Mouse (Mus musculus): ENCODE measurements around the gene Ddr1. TPM values are rescaled to one million over a fixed set of nuclear protein-coding genes. Genes with fewer than 3 reads are reported as not detected.

Gene Ddr1
- polyA plus RNA-seq, 1 experiment from 2014 or later = 33.8 TPM

DNA sequence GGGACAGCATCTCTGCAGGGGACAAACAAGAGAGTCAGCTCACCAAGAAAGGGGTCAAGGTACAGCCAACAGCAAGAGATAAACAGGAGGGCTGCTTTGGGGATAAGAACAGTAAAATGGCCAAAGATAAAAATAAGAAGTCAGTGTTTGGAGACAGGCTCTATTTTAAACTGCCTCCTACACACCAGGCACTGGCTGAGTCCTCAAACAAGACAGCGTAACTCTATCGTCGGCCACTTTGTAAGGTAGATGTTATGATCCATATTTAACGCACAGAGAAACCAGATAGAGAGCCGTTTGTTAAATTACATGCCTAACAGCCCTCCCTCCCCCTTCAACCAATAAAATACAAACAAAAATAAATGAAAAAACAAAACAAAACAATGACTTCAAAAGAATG lies 10.5 kb downstream of the Ddr1 start:
- no peak for DNase-seq (ENCODE audit: low spot score)

DNA sequence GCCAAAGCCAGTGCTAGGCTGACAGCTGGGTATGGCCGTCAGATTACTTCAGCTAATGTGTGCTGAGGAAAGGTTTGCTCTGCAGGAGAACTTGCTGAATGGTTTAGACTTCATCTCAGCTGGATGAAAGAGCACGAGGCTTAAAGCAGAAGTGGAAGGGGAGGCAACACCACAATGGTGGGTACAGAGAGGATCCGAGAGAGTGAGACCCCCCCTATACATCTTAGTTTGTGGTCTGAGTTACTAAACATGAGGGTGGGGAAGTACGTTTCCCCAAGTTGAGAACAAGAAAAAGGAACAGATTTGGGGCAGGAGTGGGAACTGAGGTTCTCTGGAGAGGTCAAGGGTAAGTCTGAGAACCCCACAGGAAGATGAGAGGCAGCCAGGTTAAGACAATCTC lies 12.1 kb downstream of the Ddr1 start:
- no peak for DNase-seq (ENCODE audit: low spot score)

DNA sequence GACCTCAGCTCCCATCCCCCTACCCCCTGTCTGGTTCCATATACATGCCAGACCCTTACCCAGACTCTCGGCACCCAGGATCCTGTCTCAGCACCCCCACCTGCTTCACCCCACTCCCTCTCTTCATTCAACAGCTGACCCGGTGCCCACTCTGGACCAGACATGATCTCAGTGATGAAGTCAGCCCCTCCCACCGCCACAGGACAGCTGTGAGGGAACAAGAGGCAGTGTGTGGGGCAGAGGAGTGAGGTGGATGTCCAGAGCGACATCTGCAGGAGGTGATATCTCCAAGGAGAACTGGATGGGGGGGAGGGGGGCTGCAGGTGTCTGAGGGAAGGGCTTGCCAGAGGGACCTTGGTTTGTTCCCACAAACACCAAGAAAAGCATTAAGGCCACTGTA lies 12.6 kb downstream of the Ddr1 start:
- no peak for DNase-seq (ENCODE audit: low spot score)

DNA sequence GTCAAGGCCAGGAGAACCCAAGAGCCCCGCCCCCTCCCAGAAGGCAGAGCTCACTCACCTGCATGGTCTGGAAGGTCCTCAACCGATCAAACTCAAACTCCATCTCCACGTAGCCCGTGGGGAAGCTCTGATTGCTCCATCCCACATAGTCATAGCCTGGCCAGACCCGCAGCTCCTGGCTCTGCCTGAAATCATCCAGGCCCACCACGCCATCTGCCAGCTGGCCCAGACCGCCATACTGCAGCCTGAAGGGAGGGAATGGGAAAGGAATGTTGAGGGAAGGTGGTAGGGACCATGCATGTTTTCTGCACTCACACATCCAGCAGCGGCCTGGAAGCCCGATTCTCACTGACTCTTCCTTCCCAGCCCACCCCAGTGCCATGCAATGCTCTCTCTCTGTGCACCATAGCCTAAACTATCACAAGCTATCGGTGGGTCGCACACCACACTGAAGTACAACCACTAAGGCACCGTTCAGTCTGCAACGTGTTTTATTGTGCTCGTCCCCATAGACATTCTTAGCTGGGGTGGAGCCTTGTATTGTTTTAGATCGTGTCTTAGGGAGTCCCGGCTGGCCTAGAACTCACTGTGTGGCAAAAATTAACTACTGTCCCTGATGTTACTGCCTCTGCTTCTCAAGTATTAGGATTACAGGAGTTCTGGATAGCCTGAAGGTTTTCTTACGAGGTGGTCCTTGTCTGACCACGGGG lies 14.3 kb downstream of the Ddr1 start:
- no peak for DNase-seq (ENCODE audit: low spot score)

DNA sequence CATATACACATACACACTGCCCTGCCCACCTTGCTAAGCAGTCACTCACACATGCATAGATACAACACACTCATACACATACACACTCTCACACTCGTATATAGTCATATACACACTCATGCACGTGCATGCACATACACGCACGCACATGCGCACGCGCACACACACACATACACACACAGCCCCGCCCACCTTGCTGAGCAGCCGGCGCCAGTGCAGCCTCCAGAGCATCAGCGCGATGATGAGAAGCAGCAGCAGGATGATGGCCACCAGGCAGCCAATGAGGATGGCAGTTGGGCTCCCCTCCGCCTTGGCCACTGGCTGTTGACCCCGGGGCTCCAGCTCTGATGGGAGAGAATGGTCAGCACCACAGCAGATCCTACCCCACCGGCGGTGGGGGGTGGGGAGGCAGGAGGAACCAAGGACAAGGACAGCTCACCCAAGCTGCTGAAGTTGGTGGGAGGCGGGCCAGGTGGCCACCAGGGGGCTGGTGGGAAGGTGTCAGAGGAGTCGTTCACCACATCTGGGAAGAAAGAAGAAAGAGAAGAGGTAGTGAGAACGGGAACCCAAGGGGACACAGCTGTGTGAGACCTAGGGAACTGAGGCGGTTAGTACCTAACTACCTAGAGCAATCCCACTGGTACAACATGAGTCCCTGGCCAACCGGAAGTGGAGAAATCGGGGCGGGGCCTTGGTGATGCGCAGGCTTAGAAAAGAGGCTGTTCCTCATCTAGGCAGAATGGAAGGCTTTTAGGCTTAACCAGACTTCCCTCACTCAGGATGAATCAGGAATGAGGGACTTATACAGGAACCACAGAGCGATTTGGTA lies 15.9 kb downstream of the Ddr1 start:
- peak; percentile 39 for DNase-seq (ENCODE audit: low spot score)

DNA sequence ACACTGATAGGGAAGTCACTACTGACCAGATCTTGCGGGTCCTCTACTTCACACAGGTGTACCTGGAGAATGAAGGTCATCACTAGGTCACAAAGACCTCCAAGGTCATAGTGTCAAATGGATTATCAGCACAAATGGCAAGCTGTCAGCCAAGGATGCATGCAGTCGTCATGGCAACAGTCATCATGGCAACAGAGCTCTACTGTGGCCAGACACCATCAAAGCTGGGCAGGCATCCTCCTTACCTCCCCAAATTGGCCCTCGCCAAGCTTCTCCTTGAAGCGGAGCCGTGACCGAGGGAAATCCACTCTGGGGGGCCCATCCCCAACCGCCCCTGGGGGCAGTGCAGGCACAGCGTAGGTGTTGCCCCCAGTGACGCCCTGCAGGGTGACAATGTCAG lies 19.4 kb downstream of the Ddr1 start:
- no peak for DNase-seq (ENCODE audit: low spot score)

DNA sequence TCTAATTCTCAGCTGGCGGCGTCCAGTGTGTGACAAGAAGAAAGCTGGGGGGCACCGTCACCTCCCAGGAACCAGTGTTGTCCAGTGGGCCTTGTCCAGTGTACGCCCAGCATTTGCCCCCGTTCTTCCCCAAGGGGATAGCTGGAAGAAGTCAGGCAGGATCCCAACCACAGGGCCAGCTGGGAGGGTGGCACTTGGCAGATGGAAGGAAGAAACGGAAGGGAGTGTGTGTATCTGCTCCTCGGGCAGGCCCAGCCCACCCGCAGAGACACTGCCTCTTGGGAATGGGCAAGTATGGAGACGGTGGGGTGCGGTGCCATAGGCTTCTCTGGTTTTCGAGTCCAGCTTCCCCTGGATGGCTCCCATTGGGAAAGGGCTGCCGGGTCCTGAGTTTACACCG lies 22.4 kb downstream of the Ddr1 start:
- no peak for DNase-seq (ENCODE audit: low spot score)

DNA sequence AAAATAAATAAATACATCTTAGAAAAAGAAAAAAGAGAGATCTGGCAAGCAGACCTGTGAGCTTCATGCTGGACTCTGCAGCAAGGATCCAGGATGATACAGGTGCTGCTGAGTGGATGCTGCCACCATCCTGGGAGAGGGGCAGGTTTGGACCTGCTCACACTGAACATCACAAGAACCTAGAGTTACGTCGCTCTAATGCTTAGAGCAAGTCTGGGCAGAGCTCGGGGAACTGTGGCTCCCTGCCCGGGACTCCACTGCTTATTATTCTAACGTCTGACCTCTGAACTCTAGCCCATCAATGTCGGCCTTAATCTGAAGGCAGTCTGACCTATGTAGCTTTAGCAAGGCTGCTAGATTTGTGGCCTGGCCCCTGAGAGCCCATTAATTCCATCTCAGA lies 23.8 kb downstream of the Ddr1 start:
- no peak for DNase-seq (ENCODE audit: low spot score)

DNA sequence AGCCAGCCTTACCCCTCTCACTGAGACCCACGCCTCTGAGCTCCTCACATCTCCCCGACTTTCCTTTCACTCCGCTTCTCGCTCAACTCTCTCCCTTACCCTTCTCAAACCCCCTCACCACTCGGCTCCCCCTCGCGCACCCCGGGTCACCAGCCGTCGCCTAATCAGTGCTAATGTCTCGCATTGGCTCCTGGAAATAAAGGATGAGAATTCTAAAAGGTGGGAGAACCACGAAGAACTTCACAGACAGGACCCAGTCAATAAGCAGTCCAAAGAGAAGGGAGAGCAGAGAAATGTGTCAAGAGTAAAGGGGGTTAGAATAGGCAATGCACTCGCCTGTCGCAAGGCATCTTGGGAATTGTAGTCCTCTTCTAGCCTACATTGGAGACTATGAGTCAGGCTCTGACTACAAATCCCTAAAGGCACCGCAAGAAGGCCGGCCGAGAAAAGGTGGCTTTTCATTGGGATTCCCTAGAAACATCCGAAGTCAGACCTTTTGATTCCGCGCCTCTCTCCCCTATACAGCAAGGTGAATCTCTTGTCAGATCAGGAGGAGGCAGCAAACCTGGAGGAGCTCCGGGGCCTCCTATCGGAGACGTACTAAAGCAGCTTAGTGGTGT lies 30.9 kb downstream of the Ddr1 start, which contains the start of gene Gtf2h4:
Gene Gtf2h4, minus strand, starts transcription at position 324 of the 620 bp plus-strand sequence.
- peak; percentile 97 for DNase-seq (ENCODE audit: low spot score)

DNA sequence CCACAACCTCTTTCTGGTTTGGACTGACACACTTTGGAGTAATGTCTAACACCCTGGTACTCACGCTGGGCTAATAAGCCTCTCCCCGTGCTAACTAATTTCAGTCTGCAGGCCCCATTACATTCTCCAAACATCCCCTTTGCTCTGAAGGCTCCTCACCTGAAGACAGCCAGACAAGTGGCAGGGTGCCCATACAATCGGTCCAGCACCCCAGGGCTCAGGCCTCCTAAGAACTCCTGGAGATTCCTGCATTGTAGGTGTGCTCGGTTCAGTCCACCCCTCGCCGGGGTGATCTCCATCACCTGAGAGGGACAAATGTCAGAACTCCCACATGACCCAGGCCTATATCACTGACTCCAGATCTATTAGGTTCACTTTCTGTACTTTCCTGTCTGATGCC lies 31.9 kb downstream of the Ddr1 start:
- no peak for DNase-seq (ENCODE audit: low spot score)

DNA sequence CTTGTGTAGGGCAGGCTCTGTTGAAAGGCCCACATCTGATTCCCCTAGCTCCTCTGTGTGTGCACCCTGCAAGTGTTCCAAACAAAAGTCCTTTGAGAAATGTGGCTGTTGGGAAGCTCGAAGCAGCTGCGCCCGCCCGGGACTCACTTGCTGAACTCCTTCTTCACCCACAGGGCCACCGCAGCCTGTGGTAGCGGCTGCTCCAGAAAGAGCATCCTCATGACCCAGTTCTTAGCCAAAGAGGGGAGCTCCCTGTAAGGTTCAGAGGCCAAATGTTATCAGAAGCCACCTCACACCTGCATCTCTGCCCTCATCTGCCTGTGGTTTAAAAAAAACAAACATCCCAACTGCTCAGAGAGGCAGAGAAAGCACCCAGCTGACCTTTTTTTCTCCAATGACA lies 32.6 kb downstream of the Ddr1 start:
- DNase-seq (ENCODE audit: low spot score) = peak; percentile 94

DNA sequence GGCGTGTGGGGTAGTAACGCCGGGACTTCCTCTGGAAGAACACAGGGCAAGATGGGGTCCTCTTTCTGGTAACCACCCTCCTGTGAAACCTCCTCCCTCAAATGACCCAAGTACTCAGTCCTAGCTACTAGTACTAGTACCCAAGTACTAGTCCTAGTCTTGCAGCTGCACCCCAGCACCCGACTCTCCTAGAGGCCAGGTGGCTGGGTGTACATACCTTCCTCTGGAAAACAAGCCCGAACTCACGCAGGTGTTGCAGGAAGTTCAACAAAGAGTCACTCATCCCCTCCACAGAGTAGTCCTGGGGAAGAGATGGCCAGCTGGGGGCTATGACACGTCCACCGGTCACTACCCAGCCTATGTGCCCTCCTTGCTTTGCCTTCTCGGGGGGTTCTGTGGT lies 34.7 kb downstream of the Ddr1 start:
- peak; percentile 56 for DNase-seq (ENCODE audit: low spot score)

DNA sequence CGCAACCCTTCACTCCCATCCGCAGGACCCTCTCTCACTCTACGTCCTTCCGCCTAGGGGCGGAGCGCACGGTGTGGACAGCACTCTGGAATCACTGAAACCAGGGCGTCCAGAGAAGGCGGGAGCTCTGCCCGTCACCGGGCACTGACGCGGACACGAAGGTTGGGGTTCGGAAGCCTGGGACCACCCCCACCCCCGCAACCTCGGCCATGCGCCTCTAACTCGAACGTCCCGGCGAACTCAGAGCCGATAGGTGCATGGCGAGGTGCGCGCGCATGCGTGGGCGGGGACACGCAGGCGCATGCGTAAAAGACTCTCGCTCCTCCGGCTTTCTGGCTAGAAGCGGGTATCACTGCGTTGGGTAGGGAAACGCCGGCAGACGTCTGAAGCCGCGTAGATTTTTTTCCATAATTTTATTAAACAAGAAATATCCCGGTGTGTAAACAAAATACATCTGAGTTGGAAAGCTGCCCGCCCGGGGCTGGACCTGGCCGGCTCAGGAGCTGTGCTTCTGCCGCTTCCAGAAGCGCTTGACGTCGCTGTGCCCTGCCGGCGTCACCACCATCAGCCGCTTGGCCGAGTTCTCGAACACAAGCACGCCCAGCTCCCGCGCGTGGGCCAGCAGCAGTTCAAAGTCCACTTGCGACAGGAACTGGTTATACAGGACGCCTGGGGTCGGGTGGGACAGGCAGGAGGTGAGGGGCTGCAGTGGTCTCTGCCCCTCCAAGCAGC lies 36.9 kb downstream of the Ddr1 start, which contains the start of gene Vars2:
Gene Vars2, minus strand, starts transcription at position 259 of the 732 bp plus-strand sequence.
- peak; percentile 97 for DNase-seq (ENCODE audit: low spot score)

DNA sequence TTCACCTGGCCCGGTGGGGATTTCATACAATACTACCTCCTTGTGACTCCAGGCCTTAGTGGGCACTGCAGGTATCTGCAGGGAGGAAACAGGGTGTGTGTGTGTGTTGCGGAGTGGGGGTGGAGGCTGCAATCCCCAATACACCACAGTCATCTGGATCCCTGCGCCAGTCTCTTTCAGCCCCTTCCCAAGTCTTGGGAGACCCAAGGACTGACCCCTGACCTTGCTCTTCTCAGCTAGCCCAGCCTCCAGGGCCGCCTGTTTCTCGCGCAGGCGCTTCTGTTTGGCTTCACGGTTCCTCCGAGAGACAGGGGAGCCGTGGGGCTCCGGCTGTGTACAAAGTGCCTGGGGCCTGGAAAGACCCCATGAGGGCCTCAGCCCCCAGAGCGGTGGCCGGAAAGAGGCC lies 37.6 kb downstream of the Ddr1 start:
- DNase-seq (ENCODE audit: low spot score) = no peak

DNA sequence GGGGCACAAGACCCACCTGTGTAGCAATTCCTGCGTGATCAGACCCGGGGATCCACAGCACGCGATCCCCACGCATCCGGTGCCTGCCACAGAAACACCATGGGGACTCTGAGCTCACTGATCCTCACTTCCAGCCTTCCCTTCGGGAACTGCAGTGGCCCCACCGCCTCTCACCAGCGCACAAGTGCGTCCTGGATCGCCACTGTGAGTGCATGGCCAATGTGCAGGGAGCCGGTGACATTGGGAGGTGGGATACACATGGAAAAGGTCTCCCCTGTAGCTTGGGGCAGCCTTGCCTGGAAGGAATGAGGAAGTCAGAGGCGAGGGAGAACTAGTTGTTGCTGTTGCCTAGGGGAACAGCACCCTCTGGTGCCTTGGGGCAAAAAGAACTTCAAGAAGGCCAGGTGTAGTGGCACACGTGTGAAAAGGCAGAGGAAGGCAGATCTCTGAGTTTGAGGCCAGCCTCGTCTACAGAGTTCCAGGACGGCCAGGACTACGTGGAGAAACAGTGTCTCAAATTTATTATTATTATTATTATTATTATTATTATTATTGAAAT lies 38.4 kb downstream of the Ddr1 start:
- DNase-seq (ENCODE audit: low spot score) = peak; percentile 62

DNA sequence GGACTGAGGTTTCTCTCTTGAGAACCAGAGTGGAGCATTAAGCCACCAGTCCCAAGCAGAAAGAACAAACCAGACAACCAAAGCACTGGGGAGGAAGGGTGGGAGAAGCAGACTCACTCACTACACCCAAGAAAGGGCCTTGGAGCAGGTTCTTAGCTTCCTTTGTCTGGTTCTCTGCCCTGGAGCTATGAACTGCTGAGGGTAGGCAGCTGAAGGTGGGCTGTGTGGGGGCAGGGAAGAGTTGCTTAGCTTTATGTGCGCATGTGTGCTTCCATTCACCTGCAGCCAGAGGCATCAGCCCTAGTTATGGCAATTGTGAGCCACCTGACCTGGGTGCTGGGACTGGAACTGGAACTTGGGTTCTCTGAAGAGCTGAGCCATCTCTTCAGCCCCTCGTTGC lies 51.3 kb downstream of the Ddr1 start:
- DNase-seq (ENCODE audit: low spot score) = no peak

DNA sequence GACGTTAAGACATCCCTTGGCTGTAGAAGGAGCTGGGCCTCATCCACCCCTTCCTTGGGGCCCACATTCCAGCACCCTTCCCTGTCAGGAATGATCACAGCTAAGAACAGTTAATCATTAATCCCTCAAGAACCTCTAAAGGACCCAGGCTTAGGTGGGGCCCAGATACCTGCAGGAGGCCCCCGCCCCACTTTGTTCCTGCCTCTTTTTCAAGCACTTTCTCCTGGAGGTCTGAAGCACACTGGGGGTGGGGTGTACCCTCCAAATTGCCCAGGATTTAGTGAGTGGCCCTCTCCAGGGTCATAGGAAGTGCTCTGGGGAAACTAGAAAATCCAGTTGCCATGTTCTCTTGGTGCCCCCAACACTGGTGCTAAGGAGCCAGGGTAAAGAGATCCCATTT lies 55.0 kb downstream of the Ddr1 start:
- DNase-seq (ENCODE audit: low spot score) = no peak

DNA sequence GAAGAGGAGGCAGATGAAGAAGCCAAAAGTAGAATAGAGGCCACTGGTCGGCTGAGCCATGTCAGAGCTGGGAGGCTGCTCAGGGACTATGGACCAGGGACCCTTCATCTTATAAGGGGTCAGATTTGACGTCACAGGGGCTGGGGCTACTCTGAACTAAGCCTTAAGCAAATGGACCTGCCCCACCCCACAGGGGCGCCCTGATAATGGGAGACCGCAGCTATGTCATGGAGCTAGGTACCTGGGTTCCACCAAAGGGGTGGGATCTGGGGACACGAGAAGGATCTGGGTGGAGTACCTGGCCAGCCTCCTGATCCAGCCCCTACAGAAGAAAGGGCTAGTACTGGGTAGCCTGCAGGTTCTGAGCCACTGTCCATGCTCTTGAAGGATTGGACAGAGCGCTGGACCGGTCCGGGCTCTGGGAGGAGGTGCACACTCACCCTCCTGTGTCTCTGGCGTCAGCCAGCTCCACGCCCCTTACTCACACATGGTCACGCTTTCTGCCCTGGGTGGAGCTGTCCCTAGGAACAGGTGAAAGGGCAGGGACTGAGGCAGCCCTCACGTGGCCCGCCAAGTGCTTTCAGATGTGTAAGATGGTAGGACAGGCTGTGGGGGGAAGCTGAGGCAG lies 60.7 kb downstream of the Ddr1 start, which contains the start of gene Mucl3:
Gene Mucl3, minus strand, starts transcription at position 87 of the 628 bp plus-strand sequence.
- DNase-seq (ENCODE audit: low spot score) = no peak

DNA sequence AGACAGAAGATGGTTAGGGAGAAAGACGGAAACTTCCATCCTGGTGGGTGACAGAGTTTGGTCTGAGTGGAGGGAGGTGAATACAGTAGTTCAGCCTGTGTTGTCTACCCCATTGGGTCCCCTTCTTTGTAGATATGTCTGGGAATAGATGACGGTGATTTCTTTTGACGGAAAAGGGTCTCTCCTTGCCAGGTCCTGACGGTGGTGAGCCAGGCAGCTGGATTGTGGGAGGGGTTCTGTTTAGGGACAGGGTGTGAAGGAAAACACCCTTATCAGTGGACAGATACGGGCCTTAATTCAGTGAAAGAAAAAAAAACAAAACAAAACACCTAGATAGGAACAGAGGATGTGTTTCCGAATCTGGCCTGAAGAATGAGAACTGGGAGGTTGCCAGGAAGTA lies 65.1 kb downstream of the Ddr1 start:
- no peak for DNase-seq (ENCODE audit: low spot score)

DNA sequence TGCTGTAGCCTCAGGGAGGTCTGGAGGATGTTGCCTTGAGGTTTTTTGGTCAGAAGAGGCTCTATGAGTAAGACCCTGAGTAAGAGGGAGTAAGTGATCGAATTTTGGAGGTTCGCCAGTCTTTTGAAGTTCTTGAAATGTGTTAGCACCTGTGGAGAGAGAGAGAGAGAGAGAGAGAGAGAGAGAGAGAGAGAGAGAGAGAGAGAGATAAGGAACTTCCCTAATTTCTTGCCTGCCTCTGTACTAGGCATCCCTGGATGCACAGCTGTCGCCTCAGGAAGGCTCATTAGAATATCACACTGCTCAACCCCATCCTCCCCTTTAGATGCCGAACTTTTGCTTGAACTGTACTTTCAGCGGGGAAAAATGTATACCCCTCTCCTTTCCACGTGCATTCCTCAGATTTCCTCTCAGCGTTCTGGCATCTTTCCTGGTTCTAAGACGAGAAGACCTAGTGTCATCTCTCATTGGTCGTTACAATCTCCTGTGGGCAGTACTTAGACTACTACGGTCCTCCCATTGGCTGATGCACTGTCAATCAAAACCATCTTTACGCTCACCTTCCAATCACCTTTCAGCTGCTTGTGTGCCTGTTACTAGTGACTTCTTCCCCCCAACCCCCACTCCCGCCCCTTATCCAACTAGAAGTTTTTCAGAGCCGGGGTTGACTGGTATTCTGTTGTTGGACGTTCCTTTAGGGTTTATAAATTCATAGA lies 65.8 kb downstream of the Ddr1 start:
- peak; percentile 78 for DNase-seq (ENCODE audit: low spot score)
